Mouse (Mus musculus) lung, postnatal 25 days (tissue): ENCODE measurements around the gene Rrad.

Experiments
- DNase-seq: peaks from one replicate; pipeline ENCODE4 v3.0.0; 2022; ENCODE audit warnings: low spot score

Rrad gene

GRCm38 (mm10) chr8:104613119-104613518, 18.0 kb downstream of the Rrad start:
- no peak for DNase-seq

GRCm38 (mm10) chr8:104611613-104612012, 19.5 kb downstream of the Rrad start:
- no peak for DNase-seq

GRCm38 (mm10) chr8:104610185-104610766, 20.9 kb downstream of the Rrad start:
- DNase-seq, result no peak

- no peak for DNase-seq
Observed at GRCm38 (mm10) chr8:104609222-104609621, 21.9 kb downstream of the Rrad start.

- no peak for DNase-seq
Observed at GRCm38 (mm10) chr8:104607944-104608343, 23.2 kb downstream of the Rrad start.

- DNase-seq, result no peak
Observed at GRCm38 (mm10) chr8:104606329-104606728, 24.8 kb downstream of the Rrad start.

- DNase-seq, result no peak
Observed at GRCm38 (mm10) chr8:104603245-104603593, 27.9 kb downstream of the Rrad start.

- peak; percentile 90 for DNase-seq
Observed at GRCm38 (mm10) chr8:104602468-104603244, 28.5 kb downstream of the Rrad start.

- DNase-seq, result no peak
Observed at GRCm38 (mm10) chr8:104601941-104602371, 29.2 kb downstream of the Rrad start.

- DNase-seq, result no peak
Observed at GRCm38 (mm10) chr8:104601386-104601785, 29.7 kb downstream of the Rrad start.

GRCm38 (mm10) chr8:104598496-104598895, 32.6 kb downstream of the Rrad start:
- no peak for DNase-seq

GRCm38 (mm10) chr8:104597656-104598055, 33.5 kb downstream of the Rrad start:
- no peak for DNase-seq

- DNase-seq, result no peak
Observed at GRCm38 (mm10) chr8:104595773-104596536, 35.2 kb downstream of the Rrad start.

GRCm38 (mm10) chr8:104594611-104595362, 36.3 kb downstream of the Rrad start:
- no peak for DNase-seq

- DNase-seq, result no peak
Observed at GRCm38 (mm10) chr8:104593536-104594325, 37.4 kb downstream of the Rrad start.

GRCm38 (mm10) chr8:104592566-104592965, 38.6 kb downstream of the Rrad start:
- no peak for DNase-seq

GRCm38 (mm10) chr8:104591856-104592255, 39.3 kb downstream of the Rrad start:
- DNase-seq, result no peak

GRCm38 (mm10) chr8:104591133-104591834, 39.8 kb downstream of the Rrad start, which contains the start of gene Pdp2:
Gene Pdp2 (plus strand): TSS chr8:104591451.
- DNase-seq, result peak; percentile 94

GRCm38 (mm10) chr8:104590284-104590683, 40.8 kb downstream of the Rrad start:
- no peak for DNase-seq

- DNase-seq, result no peak
Observed at GRCm38 (mm10) chr8:104584522-104584921, 46.6 kb downstream of the Rrad start.
